Mouse (Mus musculus) right cerebral cortex, postnatal 25 days (tissue): ENCODE data around the gene Dnah17.

Experiments used
- DNase-seq: peaks from one replicate; pipeline ENCODE4 v3.0.0; 2022

The Dnah17 gene

DNA sequence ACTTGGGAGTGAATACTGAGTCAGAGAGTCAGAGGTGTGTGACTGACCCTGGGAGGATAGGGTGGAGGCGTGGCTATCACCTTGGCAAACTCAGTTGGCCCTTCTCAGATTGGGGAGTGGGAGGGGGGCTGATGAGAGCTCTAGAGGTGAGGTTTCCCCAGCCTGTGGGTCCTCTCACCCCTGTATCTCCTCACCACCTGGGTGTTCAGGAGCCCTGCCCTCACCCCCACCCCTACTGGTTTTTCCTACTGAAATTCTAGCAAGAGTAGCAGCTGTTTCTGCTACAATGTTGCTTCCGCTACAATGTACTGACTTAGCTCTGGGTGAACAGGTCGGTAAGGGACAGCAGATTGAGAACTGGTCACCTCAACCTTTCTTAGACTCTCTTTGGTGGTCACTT, 46.2 kb downstream of the Dnah17 start:
- no peak for DNase-seq

DNA sequence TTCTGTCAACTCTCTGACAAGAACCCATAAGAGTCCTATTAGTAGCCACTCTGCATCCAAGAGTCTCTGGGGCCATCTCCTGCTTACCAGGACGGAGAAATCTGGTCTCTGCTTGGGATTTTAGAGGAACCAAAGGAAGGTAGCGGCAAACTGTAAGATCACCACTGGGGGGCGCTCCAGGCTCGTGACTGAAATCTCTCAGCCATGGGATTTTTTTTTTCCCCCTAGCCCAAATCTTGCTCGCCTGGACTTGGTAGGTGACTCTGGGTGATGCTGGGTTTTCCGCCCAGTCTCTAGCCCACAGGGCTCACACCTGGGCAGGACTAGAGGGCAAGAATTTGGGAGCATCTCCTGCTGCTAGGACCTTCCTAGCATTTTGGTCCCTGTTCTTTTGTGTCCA, 46.6 kb downstream of the Dnah17 start:
- peak; percentile 51 for DNase-seq

DNA sequence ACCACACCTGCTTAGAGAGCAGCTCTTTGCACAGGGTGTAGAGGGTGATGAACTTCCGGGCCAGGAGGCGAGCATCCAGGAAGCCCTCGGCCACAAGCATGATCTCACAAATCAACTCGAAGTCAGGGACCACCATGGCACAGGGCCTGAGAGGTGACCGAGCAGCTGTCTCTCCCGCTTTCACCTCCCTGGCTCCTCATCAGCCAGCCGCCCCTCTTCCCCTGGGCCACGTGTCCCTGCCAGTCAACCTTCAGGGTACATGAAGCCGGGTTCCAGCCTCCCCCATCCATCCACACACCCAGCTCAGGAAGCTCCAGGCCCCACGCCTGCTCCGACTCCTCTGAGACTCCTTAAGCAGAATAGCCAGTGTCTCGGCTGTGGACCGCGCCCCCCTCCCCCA, 48.1 kb downstream of the Dnah17 start:
- DNase-seq = no peak

DNA sequence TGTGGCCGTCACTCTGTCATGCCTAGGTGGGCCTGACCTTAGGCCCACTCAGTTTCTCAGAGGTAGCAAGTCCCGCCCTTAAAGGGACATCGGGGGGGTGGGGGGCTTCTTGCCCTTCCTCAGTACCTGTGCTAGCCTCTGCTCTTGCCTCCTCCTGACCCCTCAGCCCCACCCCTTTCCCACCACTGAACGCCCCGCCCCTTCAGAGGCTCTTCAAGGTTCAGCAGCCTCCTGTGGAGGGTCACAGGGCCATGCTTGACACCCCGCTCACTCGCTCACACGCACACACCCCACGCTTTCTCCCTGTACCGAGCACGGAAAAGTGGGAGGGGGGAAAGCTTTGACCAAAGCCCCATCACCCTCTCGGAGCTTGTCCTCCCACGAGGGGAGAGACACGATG, 50.7 kb downstream of the Dnah17 start:
- DNase-seq = no peak

DNA sequence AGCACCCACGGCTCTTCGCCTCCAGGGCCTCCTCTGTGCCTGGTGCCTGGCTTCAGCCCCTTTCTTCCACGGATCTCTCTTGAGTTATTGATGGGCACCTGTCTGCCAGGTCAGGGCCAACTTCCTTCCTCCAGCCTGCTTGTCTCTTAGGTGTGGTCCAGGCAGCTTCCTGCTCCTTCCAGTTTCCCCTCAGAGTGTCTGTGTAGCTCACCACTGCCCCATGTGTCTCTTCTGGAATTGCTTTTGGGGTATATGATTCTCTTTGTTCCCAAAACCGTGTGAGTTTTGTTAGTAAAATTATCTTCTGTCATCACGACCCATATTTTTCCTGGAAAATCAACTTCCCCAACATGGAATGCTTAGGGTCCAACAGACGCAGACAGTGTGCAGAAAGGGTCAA, 53.5 kb downstream of the Dnah17 start:
- no peak for DNase-seq

DNA sequence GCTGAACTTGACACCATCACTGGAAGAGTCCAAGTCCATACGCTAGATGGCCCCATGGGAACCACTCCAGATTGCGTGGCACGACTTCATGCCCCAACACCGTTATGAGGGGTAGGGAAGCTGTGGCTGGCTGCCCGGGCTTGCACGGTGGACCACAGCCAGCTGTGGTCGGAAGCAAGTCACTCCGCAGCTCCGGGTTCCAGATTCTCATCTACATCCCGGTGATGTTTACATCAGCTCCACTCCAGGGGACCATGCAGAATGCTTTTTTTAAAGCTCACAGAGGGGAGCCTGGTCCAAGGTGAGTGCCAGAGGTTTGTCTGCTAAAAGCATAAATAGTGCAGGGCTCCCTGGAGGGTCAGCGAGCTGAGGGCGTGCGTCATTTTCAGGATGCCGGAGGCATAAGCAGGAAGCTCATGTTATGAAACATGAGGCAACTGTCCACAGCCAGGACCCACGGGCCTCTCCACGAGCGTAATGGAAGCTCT, 55.4 kb downstream of the Dnah17 start:
- DNase-seq = no peak

DNA sequence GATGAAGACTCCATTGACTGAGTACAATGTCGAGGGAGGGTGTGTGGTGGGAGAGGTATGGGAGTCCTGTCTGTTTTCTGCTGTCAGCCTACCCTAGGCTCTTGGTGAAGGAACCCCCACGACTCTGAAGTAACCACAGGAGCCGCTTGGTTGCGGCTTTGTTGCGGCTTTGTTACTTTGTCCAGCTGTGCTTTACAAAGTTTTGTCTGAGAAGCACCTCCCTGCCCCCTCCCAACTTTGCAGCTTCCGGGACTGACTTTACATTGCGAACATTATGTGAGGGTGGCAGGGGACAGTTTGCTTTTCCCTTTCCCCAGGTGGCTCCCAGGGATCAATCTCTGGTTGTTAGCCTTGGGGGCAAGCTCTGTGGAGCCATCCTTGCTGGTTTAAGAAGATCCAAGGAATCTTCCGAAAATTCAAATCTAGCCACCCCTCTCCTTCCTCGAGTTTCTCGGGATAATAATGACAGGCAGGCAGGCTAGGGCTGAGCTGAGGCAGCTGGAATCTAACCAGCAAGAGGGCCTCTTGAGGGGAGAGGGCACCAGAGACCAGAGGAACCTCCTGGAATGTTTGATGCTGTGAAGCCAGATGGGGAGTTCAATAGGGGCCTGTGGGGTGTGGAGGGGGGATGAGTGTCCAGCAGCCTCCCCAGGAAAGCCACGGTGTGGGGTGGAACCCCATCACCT, 59.1 kb downstream of the Dnah17 start:
- no peak for DNase-seq

DNA sequence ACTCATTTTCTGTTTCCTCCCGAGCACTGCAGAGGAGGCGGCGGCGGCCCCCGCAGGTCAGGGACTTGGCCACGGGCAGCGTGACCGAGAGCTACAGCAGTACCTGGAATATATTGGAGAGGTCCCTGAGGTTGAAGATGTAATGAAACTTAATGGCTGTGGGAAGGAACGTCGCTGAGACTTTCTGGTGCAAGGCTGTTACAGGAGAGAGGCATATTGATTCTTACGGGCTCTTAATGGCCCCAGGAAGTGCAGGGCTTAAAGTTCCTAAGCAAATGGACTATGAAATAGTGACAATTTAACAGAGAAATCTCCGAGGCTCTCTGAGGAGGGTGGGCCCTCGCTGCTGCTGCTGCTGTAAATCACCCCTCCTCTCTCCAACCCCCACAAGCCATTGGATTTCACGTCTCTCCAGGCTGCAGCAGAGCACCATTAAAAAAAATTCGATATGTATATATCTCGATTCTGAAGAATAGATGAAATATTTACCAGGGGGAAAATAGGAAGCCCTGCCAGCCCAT, 61.6 kb downstream of the Dnah17 start:
- DNase-seq = no peak

DNA sequence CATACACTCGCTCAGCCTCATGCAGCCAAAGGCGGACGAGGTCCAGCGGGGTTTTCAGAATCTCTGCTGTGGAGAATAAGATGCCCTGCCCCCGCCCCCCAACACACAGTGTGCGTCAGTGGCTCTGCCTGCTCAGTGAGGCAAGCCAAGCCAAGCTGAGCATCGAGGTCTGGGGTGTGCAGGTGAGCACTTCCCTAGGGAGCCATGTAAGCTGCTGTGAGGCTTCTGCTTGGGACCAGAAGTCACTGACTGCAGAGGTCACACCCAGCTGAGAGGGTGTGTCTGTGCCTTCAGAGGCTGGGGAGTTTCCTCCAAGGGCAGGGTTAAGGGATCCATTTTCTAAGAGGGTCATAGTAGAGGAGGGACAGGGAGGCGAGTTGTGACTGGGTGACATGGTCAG, 62.8 kb downstream of the Dnah17 start:
- no peak for DNase-seq

DNA sequence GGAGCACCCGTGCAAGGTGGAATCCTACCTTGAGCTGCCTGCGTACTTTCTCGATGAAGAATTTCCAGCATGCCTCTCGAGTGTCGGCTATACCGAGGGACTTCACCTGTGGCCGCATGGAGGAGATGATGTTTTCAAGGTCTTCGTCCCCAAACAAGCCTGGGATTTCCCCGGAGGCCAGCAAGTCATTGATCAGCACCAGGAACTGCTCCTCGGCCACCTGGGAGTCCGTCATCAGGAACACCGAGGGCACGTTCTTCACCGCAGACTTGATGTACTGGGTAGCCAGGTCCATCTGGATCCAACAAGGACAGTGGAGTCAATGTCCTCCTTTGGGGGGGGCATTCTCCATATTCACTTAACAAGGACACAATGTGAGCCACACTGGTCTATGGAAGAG, 70.4 kb downstream of the Dnah17 start:
- DNase-seq = no peak

DNA sequence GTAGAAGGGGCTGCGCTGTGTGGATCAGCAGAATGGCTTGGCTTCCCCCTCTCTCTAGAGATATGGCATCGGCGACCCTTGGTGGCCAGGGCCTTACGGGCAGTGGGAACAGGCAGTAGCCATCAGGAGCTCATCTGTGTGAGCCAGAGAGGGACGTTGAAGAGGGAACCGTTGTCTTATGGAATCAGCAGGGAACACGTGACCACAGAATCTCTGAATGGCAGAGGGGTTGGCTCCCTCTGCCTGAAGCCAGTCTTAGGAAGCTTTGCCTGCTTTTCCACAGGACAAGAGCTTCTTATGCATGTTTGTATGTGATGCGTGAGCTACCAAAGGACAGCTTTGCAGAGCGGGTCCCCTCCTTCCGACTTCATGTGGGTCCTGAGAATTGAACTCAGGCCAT, 71.6 kb downstream of the Dnah17 start:
- DNase-seq = no peak

DNA sequence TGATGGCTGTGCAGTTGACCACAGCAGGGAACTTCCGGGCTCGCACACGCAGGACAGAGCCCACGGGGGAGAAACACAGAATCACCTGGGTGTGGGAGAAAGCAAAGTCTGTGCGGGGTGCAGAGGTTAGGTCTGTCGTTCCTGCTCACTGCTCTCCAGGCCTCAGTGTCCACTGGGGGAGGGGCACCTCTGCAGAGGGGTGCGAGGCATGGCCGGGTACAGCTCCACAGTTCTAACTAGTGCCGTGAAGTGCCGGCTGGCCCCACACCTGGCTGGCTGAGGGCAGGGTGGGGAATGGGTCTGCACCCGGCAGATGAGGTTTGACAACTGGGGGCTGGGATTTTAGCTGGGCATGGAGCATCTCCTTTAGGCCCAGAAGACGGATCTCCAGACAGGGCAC, 72.1 kb downstream of the Dnah17 start:
- no peak for DNase-seq

DNA sequence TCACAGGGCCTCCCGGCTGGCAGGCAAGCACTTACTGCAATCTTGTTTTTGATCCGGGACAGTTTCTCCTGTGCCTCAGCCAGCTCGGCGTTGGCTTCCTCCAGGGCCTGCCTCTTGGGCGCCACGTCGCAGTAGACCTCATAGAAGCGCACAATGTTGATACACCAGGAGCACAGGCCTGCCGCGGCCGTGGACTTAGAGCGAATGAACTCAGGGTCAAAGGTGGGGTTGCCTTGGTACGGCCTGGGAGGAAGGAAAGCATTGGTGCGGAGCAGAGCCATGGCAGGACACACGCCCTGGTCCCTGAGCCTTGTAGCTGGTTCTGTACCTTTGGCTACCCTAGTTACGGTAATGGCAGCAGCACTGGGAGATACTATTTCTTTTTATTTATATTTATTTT, 80.3 kb downstream of the Dnah17 start:
- DNase-seq = no peak

DNA sequence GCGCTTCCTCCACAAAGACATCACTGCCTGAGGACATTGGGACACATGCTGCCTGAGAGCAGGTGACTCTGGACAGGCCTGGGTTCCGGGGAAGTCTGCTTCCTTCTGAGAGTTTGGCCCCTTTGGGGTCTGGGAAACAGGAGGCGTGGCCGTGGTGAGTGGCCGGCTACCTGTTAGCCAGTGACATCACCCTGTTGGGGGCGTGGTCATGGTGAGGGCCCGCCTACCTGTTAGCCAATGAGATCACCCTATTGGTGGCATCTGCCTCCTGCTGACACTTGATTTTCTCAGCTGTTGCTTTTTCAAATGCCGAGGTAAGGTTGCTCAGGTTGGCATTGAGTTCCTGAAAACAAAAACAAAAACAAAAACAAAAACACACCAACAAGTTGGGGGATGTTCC, 80.8 kb downstream of the Dnah17 start:
- no peak for DNase-seq

DNA sequence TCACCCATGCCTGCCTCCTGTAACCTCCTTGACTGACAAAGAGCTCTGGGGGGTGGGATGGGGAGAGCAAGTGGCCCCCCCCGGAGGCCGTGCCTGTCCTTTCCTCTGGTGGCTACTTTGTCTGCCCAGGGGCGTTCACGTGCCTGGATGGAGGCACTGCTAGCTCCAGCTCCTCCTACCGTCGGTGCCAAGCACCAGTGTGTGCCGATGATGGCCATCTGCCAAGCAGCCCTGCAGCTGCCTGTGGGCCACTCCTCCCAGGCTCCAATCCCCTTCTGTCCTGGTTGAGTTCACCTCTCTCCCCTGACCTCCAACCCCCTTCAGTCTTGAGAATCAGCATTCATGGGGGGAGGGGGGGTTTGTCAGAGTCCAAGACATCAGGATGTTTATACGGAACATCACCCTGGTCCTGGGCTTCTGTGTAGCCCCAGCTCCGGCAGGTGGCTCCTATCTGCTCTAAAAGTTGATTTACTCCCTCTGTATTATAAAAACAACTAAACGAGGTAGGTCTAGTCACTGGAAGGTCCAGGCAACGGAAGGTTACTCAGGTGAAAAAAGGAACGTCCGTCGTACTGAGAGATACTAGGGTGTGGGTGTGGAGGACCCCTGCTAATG, 87.0 kb downstream of the Dnah17 start:
- DNase-seq = peak; percentile 25

DNA sequence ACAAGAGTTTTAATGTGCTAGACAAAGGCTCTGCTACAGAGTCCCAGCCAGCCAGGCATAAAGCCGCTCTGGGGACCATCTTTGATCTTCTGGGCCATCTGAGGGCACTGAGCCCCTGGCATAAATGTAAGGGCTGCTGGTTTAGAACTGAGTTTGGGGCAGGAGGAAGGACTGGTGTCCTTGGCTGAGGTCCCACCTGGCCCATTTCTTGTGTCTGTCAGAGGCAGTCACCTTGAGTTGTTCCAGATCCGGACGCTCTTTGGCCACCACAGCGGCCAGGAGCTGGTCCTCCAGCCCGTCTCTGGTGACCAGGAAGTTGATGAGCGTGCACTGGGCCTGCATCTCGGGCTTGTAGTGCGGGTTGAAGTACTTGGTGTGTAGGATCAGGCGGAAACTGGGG, 87.6 kb downstream of the Dnah17 start:
- no peak for DNase-seq

DNA sequence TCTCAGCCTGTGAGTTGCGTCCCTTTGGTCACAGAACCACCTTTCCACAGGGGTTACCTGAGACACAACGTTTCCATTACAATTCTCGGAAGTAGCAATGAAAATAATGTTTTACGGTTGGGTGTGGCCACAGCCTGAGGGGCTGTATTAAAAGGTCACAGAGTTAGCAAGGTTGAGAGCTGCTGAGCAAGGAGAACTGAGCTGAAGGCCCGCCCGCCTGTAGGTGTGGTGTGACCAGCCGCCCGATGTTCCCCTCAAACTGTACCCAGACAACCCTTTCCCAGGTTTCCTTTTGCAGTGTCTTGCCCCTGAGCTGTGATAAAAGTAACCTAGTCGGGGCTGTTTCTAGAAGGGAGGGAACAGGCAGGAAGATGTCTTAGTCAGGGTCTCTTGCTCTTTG, 95.4 kb downstream of the Dnah17 start:
- DNase-seq = no peak

DNA sequence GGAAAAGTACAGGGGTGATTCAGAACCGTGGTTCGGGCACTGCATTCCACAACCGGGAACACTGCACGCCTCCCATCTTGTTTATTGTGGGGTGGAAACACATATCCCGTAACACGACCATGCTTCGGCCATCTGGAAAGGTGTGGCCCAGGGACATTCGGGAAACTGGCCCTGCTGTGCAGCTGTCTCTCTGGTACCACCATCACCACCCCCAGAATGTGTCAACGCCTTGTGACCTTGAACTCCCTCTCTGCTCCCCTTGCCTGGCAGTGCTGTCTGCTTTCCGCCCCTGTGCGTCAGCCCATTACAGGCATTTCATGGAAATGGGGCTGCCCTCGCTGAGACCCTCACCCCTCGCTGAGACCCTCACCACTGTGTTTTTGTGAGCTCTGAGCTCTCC, 96.0 kb downstream of the Dnah17 start:
- DNase-seq = no peak

DNA sequence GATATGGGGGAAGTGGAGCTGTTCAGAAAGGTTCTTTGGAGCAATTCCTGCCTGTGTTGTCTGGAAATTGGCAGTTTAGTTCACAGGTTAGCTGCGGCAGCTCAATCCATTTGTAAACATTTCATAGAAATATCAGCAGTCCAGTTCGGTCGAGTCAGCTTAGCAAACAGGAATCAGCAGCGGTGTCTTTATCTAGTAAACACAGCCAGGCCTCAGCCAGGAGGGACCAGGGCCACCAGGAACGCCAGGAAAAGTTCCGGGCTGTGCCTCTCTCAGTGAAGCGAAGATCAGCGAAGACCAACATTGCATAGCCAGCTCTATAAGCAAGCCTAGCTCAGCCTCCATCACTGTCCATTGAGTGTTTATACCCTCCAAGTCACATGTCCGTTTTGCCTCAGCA, 99.3 kb downstream of the Dnah17 start:
- no peak for DNase-seq

DNA sequence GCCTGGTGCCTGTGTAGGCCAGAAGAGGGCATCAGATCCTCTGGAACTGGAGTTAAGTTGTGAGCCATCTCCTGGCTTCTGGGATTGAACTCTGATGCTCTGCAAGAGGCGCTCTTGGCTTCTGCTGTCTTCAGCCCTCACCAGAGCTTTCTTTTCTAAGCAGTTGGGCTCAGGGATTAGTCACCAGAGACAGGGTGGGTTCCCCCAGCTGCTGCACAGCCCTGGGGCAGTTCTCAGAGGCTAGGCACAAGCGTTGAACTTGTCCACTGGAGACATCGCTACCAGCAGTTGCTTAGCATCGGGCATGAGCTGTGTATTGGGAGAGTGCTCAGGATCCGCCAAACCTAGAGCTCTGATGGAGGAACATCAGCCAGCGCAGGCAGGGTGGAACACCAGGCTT, 101.3 kb downstream of the Dnah17 start:
- no peak for DNase-seq

DNA sequence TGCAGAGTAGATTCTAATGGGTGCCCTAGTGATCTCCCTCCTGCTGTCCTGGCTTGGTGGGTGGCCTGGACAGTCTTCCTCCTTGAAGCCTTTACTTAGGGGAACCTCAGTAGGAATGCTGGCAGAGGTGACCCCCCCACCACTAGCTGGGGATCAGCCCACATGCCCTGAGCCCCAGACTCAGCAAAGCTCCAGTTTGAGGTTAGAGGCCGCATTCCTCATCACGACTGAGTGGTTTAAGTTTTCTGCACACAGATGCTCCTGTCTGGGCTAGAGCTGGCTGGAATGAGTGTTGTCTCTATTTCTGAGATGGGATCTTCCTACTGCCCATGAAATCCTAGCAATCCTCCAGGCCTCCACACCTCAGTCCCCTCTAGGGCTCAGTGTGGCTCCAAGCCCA, 106.3 kb downstream of the Dnah17 start:
- DNase-seq = no peak

DNA sequence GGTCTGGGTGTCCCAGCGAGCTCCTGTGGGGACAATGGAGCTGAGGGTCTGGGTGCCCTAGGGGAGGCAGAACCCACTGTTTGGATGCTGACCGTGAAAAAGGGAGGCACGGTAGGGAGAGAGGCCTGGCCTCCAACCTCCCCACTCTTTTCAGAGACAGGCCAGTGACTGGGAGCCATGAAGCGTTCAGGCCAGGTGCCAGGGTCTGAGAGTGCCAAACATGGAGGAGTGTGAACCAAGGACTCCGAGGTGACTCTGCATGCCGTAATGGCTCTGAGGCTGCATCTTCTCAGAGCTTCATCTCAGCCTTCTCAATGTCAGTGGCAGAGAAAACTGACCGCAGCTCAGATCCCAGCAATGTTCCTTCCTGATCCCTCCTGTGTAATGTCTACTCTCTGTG, 107.0 kb downstream of the Dnah17 start:
- DNase-seq = no peak

DNA sequence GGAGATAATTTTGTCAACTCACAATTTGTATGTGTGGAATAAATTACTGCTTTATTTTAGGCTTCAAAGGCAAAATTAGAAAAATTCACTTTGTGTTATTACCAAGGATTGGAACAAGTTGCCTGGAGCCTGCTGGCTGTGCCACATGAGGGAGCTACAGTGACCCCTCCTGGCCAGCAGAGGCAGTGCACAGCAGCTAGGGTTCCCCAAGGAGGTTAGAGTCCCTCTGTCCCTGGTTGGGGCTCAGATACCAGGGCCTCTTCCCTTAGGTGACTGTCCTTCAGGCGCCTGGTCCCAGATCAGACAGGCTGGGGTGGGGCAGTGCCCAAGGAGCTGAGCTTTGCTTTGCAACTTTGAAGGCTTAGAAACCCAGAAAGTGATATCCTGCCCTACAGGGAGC, 108.6 kb downstream of the Dnah17 start:
- DNase-seq = peak; percentile 45

DNA sequence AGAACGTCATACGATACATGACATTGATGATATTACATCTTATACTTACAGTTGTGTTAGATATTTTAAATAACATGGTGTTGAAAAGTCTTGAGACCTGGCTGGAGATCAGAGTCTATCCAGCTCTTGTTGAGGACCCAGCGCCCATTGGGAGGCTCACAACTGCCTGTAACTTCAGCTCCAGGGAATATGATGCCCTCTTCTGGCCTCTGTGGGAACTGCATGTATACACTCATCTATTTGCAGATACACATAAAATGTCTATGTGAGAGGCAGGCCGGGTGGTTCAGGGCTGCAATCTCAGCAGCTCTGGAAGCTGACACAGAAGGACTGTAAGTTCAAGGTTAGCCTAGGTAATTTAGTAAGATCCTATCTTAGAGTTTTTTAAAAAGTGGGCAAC, 112.1 kb downstream of the Dnah17 start:
- DNase-seq = no peak
